Mouse (Mus musculus): Measurements from ENCODE around the gene Slc37a3.

GRCm38 (mm10) chr6:39415762-39416161 lies 38.3 kb upstream of the Slc37a3 start:
- TF ChIP-seq POLR2A (IDR thresholded peaks at IDR 0.05; ENCODE audit: insufficient read depth, low read depth, low read length): no peak
- TF ChIP-seq EP300 (IDR thresholded peaks at IDR 0.05; ENCODE audit: insufficient read depth, low read depth, low read length): no peak

All from heart, adult 2 months (tissue).